Mouse (Mus musculus): ENCODE results near the gene Cebpg.

- TF ChIP-seq CTCF (IDR thresholded peaks at IDR 0.05; ENCODE audit: low read depth, low read length), result no peak
- no peak for TF ChIP-seq GATA1 (IDR thresholded peaks at IDR 0.05; ENCODE audit: borderline replicate concordance, low read length)
- TF ChIP-seq TAL1 (conservative IDR thresholded peaks at IDR 0.05; ENCODE audit: low read depth, low read length), result no peak
Observed at GRCm38 (mm10) chr7:35035565-35035964, 20.8 kb downstream of the Cebpg start.

Measured in G1E (cell line).